Mouse (Mus musculus) v-Abl transformed pro-B cells (cell line): ENCODE data around the gene Tsg101.

Experiments used
- in situ Hi-C, 2 experiments: fragments of 400-800 bp; cut with MboI; formaldehyde crosslinking; loops; one replicate each; pipeline ENCODE4 v1.15.1; 2025; ENCODE audit not compliant: unreplicated experiment in 2 of 2

Gene Tsg101

DNA sequence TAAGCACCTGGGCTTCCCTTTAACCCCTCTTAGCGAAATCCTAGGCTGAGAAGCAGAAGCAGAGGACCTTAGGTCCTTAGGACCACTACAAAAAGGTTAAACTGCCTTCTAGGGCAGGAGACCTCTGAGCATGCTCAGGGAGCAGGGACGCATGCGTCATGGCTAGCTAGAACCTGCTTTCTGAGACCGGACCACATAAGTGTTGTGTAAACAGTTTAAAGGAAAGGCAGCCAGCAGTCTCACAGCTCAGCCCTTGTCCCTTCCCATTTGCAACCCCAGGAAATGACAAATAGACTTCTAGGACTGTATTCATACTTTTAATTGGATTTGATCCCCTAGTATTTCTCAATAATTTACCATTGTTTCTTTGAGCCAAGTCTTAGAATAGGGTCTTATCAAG is 79.4 kb downstream of the Tsg101 start:
- in situ Hi-C loops: loop anchor here in 1 of 2 experiments (25.0 kb wide), 1 partner anchor 1328 kb away; the partner anchor contains the start of gene Nucb1

DNA sequence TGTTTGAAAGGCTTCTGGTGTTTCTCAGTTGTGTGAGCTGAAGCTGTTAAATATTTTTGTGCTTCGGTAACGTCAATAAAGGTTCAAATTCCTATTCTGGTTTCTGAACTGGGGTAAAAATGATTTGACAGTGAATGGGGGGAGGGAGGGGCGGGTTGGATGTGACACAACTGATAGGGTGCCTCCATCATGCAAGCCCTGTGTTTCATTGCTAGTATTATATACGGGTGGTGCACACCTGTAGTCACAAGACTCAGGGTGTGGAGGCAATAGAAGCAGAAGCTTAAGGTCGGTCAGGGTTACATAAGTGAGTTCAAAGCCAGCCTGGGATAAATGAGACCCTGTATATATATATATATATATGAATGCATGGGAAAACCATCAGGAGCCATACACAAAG is 79.9 kb downstream of the Tsg101 start:
- in situ Hi-C loops: loop anchor here in 1 of 2 experiments (25.0 kb wide), 1 partner anchor 1328 kb away; the partner anchor contains the start of gene Nucb1

DNA sequence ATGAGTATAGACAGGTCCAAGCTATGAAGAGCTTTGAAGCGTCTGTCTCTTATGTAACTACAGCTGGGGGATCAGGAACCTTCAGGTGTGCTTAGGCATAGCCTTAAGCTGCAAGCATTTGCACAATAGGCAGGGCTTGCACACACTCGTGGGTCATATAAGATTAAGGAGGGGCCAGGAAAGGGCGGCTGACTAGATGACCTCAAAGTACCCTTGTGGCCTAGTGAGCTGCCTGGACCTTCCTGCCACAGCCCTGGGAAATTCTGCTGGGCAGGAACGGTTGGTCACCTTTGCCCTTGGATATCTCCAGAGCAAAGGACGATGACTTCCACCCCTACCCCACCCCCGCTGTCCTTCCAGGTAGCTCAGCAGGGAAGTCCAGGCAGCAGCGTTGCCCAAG is 80.3 kb downstream of the Tsg101 start:
- in situ Hi-C loops: loop anchor here in 1 of 2 experiments (25.0 kb wide), 1 partner anchor 1327 kb away; the partner anchor contains the start of gene Nucb1
